In the genomic region with DNA sequence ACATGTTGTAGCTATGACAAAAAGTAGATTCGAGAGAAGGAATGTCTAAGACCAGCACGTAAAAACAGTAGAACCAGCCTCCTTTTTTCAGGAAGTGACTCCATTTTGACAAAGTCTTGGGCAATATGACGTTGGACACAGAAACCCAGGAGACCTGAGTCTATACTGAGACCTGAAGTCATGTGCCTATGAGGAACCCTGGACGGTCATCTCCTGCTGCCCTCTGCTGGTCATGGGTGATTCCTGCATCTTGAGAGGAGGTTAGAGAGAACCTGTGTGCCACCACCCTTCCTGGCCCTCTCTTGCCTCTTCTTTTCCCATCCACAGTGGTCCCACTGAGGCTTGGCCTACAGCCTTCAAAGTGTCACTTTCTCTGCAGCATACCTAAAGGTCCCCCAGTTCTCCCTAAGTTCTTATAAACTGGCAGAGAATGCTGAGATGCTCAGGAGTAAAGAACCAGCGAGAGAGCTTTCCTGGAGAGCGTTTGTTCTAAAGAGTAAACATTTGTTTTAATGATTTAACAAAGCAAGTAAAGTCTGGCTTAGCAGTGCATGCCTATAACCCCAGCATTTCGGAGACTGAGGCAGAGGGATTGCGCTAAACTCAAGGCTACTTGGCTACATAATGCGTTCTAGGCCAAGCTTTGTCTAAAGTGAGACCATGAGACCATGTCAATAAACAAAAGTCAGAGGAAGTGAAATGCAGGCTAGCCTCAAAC, we compare ENCODE assay signal across 8 mouse cellular contexts. TPM values are rescaled to one million over a fixed set of nuclear protein-coding genes. Genes with fewer than 3 reads are reported as not detected.
DNase-seq lines count a peak whose midpoint lies in the region; ATAC-seq lines count a peak whose summit lies in the region.

No protein-coding gene starts in this region.

- H3K9ac ChIP-seq in intestine, embryonic 14.5 days (ENCODE audit: low read length), result no peak overlapping the region

- no peaks in the 10 kb centered on the region for H3K4me1 ChIP-seq in intestine, embryonic 14.5 days (replicated peaks; ENCODE audit: control insufficient read depth, insufficient read depth, low read length)
- peaks cover 6% of the 10 kb centered on the region; the same call in 1 of the 2 replicates for H3K4me1 ChIP-seq in midbrain, embryonic 10.5 days

- no peak overlapping the region for H3K4me2 ChIP-seq in intestine, embryonic 14.5 days (ENCODE audit: low read length)

- H3K4me3 ChIP-seq in intestine, embryonic 14.5 days (ENCODE audit: low read depth, low read length), result no peak overlapping the region
- no peak overlapping the region for H3K4me3 ChIP-seq in midbrain, embryonic 10.5 days

- peak; percentile 82 to 94 for DNase-seq in adrenal gland, adult (ENCODE audit: inconsistent age in 2 of 2, low spot score in 1 of 2)
- DNase-seq in embryo, embryonic 10 days (ENCODE audit: low spot score), result peak; percentile 90
- peak; percentile 53 for DNase-seq in gastrocnemius, postnatal 25 days
- peak; percentile 90 for DNase-seq in intestine, embryonic 14.5 days (ENCODE audit: low spot score)
- peak; percentile 19 to 84 for DNase-seq in left cerebral cortex, adult 9 months (ENCODE audit: low spot score in 2 of 2)
- peak; percentile 81 for DNase-seq in midbrain, embryonic 10.5 days (ENCODE audit: low spot score)
- peak; percentile 69 for DNase-seq in right cerebral cortex, postnatal 25 days
- DNase-seq in urinary bladder, postnatal 25 days (ENCODE audit: low spot score), result peak; percentile 75

- no peaks in the 10 kb centered on the region for H3K36me3 ChIP-seq in intestine, embryonic 14.5 days (ENCODE audit: control insufficient read depth, insufficient read depth, low read length)
- no peaks in the 10 kb centered on the region for H3K36me3 ChIP-seq in midbrain, embryonic 10.5 days

- H3K9me3 ChIP-seq in intestine, embryonic 14.5 days (ENCODE audit: control insufficient read depth, low read length), result no peaks in the 10 kb centered on the region
- no peaks in the 10 kb centered on the region for H3K9me3 ChIP-seq in midbrain, embryonic 10.5 days (replicated peaks)

- ATAC-seq in intestine, embryonic 14.5 days (replicated peaks; ENCODE audit: low FRiP score, low TSS enrichment, low read depth), result peak; percentile 89

- 47% methylated on average over 9 of the region's 9 CpGs for WGBS in intestine, embryonic 14.5 days
- 53% methylated on average over 9 of the region's 9 CpGs for WGBS in midbrain, embryonic 10.5 days

- H3K27ac ChIP-seq in intestine, embryonic 14.5 days (ENCODE audit: low read depth), result no peak overlapping the region
- H3K27ac ChIP-seq in midbrain, embryonic 10.5 days (replicated peaks), result no peak overlapping the region

- no peaks in the 10 kb centered on the region for H3K27me3 ChIP-seq in intestine, embryonic 14.5 days (replicated peaks; ENCODE audit: control insufficient read depth, insufficient read depth, low read length)
- H3K27me3 ChIP-seq in midbrain, embryonic 10.5 days (ENCODE audit: low read depth, poor library complexity, severe bottlenecking), result no peaks in the 10 kb centered on the region

RNA-seq across cellular contexts. Expression of gene Chrna9, which starts 3.4 kb away (rescaled TPM):
- 10 to 100 TPM in 1 of 2 experiments, 1 to 10 TPM in 1; 5.4 to 11.4 TPM for total RNA-seq in gastrocnemius, postnatal 25 days (2021)
- not detected in 2 replicates for polyA plus RNA-seq in intestine, embryonic 14.5 days (2014; fragmentation: Nextera tagmentation; extraction: Ambion mirVana)
- 0.10 TPM in 1 of 2 replicates, not detected in the other for polyA plus RNA-seq in midbrain, embryonic 10.5 days (2016; fragmentation: Nextera tagmentation; extraction: Ambion mirVana)
